Mouse (Mus musculus) heart, adult 2 months (tissue): Measurements from ENCODE around the gene Prrc2c.

Source experiments
- EP300 ChIP-seq: fragments of 200-500 bp; IDR thresholded peaks from 2 replicates; pipeline ENCODE4 v1.6.1; 2011; ENCODE audit warnings: low read depth, low read length, control low read depth; ENCODE audit not compliant: insufficient read depth
- POLR2A ChIP-seq: fragments of 200-500 bp; IDR thresholded peaks from 2 replicates; pipeline ENCODE4 v1.6.1; 2011; ENCODE audit warnings: mild to moderate bottlenecking, low read depth, low read length, control low read depth; ENCODE audit not compliant: insufficient read depth

GRCm38 (mm10) chr1:162720645-162721044, 19.7 kb downstream of the Prrc2c start:
- TF ChIP-seq EP300: no peak
- no peak for TF ChIP-seq POLR2A
